Mouse (Mus musculus) lung, adult 18-20 months (tissue): ENCODE measurements around the gene Hif1an.

Experiments
- DNase-seq, 2 experiments: peaks; one replicate each; pipeline ENCODE4 v3.0.0; 2022; ENCODE audit warnings: mixed read lengths in 2 of 2

The Hif1an gene

DNA sequence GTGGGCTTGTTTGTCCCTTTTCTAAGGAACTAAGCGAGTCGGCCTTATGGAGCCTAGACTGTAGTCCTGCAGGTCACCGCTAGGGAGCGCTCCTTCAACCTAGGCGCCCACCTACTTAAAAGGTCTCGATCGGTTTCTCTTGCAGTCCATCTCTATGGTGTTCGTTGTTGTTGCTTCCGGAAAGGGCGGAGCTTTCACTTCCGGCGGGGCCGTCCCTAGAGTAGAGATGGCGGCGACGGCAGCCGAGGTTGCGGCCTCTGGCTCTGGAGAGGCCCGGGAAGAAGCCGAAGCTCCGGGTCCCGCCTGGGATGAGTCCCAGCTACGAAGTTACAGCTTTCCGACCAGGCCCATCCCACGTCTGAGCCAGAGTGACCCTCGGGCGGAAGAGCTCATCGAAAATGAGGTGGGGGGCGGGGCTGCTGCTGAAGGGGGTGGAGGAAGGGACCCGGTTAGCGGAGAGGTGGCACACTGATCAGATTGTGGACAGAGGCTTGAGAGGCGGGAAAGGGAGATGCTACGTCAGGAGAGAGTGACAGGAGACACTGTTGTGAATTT is at the start of gene Hif1an:
Gene Hif1an, plus strand, starts transcription at position 199 of the 555 bp plus-strand sequence.
- peak; percentile 96 to 97 for DNase-seq

DNA sequence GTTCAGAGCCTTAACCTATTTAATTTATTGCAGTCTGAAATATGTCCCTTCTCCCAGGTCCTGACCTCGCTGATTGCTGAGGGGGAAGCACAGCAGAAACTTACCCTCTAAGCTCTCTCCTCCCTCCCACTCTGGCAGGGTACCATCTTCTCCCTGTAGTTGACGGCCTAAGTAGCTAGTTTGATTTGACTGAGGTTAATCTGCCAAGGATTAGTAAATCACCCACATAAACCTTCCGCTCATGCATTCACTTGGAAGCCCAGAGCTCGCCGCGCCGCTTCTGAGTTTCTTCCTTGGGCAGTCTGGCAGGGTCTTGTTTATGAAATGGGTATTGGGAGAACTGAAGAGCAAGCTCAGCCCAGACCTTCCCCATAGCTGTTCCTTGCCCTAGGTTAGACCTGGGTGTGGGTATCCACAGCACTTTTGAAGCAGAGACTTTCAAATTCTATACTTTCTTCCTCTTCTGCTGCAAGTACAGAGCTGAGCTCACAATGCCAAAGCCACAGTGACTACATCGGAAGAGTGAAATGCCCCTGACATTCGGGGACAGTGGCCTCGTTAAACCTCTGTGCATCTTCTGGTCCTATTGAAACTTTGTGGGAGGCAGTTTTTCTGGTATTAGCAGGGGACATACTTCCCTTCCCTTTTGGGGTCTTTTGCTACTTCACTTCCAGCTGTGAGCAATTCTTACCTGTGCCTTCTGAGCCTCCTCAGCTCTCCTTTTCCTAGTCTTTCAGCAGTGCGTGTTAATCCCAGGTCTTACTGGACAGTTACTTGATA is 49.4 kb upstream of the Hif1an start:
- no peak for DNase-seq

DNA sequence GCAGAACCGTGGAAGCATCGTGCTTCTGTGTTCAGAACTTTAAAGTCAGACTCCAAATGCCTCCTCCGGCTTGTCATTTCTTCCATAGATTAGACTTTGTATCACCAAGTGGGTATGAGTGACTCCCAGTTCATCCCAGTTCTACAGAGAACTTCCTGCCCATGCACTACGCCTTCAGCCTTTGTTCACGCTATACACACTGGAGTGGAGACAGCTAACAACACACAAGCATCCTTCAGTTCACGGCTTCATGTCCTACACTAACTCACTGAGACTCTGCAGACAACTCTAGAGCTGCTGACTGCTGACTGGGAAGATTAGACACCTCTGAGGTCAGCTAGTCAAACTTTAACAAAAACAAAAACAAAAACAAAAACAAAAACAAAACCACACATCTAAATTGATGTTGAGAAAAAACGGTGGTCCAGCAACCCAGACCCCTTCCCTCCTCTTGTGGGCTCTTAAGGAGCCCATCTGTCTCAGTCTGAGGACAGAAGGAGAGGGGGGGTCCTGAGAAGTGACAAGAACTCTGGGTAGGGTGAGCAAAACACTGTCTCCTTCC is 48.6 kb upstream of the Hif1an start:
- no peak for DNase-seq

DNA sequence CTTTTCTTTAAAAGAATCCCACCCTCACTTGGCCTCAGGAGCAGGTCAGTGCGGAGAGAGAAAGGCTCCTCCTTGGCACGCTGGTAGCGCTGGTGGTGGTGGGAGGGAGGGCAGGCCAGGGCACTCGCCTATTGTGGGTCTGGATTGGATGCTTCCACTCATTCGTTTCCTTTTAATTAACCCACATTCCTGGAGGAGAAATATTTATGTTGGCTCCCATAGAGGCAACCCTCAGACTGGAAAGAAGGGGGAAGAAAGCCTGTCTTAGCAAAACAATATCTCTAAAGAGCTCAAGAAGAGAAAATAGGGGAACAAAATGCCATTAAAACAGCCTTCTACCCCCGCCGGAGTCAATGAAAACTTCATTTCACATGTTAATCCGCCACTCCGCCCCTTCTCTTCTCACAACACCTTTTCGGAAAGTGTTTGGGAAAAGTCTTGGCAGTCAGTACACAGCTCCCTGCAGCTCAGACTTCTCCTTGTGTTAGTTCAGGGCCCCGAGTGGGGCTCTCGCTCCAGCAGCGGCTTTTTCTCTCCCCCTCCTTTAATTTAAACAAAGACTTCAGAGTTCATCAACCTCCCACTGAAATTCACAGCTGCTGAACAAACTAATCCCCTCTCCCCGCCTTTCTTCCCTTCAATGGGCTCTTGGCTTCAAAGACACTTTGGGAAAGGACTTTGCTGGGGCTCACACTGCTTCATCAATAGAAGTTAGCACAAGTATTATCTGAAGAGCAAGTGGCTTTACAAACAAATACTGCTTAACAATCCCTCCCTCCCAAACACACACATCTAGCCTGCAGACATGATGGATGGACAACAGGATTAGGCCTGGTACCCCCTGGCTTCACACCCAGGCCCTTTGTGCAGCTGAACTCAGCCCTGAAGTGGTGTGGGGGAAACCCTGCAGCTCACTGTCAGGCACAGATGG is 47.9 kb upstream of the Hif1an start:
- no peak for DNase-seq

DNA sequence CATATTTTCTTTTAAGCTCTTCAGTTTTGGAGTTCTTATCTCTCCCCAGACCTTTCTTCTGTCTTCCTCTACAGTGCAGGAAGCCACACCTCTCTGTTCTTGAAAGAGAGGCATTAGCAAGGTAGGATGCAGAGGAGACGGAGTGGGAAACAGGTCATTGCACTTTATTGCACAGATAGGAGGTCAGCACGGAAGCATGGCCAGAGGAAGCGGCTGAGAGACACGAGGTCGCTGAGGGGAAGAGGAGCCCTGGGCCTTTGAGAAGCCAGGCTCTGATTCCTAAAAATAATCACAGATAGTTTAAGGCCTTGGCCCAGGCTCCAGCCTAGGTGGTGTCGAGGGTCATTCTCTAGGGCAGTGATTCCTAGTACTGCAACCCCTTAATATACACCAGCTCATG is 46.9 kb upstream of the Hif1an start:
- no peak for DNase-seq

DNA sequence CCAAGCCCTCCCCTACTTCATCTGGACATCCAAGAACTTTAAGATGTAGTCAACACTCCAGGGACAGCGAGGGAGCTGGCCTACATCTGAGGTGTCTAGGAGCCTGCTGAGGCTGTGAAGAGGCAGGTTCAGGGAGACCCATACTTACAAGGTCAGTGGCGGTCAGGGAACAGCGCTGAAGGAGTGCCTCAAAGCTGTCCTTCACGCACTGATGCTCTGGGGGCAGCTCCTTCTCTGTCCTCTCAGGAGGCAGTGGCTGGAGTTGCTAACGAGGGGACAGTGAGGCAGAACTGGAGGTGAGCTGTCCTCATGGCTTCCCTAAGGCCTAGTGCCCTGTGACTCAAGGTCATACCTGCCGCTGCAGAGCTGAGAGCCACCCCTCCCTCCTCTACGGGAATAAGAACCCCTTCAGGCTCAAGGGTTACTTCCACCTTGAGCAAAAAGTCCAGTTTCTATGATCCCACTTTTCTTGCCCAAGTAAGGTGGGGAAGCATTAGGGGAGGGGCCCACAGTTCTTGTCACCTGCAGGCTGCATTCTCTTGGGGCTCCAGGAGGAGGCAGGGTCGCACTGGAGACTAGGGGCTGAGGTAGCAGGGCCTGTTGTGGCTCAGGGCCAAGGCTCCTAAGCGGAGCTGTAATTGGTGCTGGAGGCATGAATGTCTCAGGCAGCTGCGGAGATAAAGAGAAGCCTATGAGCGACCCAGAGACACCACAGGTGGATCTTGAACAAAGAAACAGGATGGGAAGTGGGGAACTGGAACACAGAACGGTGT is 44.5 kb upstream of the Hif1an start:
- no peak for DNase-seq

DNA sequence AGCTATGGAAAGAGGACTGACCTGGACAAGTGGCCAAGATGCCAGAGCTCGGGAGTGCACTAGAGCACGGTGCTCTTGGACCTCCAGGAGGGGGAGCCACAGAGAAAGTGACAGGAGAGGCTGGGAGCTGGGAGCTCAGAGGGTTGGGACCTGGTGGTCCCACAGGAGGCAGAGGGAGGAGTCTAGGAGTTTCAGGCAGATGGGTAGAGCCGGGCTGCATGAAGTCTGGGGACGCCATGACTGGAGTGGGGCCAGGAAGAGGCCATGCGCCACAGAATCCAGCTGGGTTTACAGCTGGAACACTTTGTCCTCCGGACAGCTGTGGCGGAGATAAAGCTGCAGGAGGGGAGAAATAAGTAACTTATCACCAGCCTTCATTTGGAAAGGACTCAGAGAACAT is 43.5 kb upstream of the Hif1an start:
- DNase-seq, result peak in 1 of 2 experiments; percentile 25

DNA sequence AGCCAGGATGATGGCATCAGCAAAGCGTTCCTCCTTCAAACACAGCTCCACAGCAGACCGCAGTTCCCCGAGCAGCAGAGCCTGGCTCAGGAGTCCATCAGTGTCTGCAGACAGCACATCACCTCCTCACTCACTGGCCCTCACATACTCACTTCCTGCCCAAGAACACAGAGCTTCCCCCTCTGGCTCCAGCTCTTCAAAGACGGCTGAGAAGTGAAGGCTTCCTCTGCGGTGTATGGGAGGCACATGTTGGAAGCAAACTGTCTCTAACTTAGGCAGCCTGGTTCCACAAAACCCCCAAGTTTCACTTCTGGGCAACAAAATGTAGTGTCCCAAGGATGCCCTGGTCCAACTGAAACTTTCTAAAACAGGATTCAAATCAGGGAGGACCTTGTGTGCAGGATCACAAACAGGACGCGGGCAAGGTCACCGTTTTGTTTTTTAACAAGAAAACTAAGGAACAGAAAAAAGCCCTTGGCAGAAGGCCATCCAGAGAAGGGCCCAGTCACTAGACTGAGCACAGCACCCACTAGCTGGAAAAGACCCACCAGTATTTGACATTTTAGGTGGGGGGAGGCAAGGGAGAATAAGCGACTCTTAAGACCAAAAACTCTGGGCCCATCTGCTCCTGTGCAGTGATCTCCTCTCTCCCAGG is 37.0 kb upstream of the Hif1an start:
- DNase-seq, result no peak

DNA sequence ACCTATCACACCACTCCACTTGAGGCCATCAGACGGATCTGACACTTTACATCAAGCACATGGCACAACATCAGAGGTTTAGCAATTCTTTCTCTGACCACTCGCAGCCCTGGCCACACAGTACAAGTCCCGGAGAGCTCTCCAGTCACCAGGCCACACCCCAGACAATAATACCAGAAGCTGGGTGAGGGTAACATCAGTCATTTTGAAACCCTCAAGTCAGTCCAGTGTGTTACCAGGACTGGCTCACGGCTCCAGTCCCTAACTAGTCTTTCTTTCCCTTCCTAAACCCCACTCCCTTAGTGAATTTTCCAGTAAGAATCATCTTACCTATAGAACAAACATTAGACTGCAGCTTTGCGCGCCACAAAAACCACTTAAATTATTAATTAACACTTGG is 32.6 kb upstream of the Hif1an start:
- peak in 1 of 2 experiments; percentile 34 for DNase-seq

DNA sequence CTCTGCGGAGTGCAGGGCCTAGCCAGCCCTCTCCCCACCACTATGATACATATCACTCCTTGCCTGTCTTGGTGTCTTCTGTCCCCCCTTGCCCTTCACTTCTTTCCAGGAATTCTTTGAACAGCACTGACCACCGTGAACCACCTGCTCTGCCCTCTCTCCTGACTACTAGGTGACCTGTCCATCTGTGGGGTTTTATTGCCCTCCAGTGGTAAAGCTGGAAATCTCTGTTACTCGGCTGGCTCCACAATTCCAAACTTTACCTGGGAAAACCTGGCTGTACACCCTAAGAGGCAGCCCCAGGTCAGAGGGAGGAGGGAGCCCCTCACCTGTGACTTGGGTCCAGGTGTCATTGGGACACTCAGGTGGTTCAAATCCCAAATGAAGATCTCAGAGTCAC is 27.3 kb upstream of the Hif1an start:
- no peak for DNase-seq

DNA sequence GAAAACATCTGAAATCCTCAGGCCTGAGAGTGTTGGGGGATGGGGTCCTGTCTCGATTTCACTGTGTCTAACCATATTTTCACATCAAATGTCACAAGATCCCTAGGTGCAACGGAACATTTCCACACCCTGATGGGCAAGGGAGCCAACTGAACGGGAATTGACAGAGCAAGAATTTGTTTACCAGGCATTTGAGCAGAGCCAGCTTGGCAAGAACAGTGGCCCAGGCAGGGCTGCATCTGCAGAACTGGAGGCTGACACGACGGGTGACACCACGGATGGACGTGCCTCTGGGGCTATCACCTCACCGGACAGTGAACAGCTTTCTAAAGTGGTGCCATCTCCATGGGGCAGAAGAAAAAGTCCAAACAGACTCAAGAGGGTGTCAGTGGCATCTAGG is 25.2 kb upstream of the Hif1an start:
- DNase-seq, result no peak

DNA sequence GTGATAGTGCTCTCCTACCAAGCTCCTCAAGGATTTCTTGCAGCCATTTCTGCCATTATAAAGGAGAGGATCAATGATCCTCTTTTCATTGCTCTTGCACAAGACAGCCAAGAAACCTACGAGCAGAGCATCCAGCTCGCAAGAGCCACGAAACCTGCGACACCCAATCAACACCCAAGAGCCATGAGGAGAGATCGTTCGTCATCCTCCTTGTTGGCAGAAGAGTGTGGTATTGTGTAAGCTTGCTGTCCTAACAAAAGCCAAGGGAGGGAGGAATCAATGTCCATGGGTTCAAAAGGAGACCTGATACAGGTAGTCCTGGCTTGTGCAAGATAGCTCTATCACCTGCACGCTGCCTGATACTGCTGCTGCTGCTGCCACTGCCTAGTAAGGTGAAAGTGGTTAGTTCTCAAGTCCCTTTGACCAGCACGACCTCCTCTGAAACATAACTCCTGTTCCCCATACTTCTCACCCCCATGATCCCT is 19.9 kb upstream of the Hif1an start:
- no peak for DNase-seq

DNA sequence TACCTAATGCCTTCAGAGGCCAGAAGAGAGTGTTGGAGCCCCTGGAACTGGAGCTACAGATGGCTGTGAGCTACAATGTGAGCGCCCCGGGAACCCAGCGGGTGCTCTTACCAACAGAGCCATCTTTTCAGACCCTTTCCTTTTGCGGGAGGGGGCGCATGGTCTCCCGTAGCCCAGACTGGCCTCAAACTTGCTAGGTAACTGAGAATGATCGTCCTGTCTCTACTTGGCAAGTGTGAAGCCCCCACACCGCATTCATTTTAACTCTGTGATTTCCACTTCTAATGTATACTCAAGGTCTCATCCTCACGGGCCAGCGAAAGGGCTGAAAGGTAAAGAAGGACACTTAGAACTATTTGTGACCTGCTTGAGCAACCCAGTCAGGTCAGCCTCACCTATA is 18.3 kb upstream of the Hif1an start:
- DNase-seq, result no peak

DNA sequence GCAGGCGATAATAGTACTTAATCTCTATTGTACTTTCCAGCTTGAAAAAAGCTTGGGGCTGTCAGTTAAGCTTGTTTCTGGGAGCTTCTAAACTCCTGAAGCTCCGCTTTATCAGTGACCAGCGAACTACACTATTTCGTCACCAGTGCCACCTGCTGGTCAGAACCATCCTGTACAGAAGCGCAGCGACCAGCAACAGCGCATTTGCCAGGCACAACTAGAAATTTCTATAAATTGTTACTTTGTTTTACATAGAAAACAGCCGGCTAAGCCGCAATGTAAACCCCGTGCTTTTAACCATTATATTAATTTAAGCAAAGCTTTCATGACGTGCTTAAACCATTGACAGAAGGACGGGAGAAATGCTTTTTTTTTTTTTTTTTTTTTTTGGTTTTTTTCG is 17.9 kb upstream of the Hif1an start:
- DNase-seq, result peak; percentile 63 to 69

DNA sequence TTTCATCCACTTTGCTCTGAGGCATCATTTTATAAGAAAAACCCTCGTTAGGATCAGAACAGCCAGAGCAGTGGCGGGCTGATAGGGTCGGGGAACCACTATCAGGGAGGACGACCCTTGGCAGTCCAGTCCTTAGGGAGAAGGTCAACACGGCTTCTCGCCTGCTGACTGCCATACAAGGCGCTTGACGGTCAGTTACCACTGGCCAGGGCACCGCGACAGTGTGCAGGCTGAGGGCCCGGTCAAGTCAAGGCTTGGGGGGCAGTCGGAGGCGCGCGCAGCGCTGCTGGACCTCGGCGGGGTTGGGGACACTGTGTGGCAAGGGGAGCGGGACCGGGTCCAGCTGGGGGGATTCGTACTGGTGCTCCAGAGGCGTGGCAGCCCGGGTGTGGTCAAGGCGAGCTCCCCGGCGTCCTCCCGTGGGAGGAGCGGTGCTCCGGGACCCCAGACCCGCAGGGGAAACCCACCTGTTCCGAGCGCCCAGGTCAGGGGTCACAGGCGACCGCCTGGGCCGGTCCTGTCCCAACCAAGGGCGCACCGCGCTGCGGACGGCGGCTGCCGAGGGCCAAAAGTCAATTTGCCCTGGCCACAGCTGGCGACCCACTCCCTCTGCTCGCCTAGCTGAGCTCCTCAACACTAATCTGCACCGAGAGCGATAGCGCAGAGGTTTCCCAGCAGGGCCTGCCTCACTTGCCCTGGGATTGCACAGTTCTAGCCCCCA is 17.2 kb upstream of the Hif1an start, which contains the start of gene Sec31b:
Gene Sec31b, minus strand, starts transcription at position 544 of the 721 bp plus-strand sequence.
- peak; percentile 41 to 48 for DNase-seq

DNA sequence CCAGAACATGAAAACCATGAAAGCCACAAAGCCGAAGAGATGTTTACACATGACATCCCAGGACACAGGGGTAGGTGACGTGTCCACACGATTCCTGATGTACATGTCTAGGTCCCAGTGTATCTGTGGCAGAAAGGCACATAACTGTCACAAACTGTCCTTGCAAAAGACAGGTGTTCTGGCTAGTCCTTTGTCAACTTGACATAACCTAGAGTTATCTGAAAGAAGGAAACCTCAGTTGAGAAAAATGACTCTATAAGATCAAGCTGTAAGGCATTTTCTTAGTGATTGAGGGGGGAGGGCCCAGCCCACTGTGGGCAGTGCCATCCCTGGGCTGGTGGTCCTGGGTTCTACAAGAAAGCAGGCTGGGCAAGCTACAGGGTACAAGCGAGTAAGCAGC is 9.9 kb upstream of the Hif1an start, which contains the start of gene Gm20538:
Gene Gm20538, minus strand, starts transcription at position 101 of the 400 bp plus-strand sequence.
- no peak for DNase-seq

DNA sequence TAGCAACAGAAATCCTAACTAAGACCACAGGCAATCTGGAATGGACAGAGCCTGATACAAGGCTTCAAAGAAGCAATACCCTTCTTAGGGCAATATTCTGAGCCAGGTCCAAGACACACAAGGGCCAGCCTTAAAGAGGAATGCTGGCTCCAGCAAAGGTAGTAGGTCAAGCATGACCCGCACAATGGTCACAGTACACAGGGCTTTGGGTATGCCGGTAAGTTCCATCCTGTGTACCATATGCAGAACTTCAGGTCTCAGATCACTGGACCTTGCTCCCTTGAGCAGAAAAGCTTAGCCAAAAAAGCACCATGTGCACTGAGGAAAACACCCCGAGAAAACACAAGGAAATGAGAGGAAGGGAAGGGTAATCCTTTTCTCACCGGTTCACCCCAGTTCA is 9.4 kb upstream of the Hif1an start:
- DNase-seq, result no peak

DNA sequence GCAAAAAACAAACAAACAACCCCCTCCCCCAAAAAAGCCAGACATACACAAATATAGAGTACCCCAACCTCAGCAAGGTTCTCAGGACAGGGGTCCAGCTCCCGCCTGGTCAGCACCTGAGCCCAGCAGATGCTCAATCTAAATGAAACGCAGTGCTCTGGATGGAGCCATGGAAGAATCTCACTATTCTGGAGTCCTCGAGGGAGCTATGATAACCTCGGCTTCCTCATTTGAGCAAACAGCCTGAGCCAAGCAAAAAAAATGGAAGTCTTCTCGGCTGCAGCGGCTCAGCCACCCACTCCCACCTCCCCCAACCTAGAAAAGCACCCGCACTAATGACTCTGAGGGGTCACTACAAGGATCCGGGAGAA is 8.2 kb upstream of the Hif1an start:
- no peak for DNase-seq

DNA sequence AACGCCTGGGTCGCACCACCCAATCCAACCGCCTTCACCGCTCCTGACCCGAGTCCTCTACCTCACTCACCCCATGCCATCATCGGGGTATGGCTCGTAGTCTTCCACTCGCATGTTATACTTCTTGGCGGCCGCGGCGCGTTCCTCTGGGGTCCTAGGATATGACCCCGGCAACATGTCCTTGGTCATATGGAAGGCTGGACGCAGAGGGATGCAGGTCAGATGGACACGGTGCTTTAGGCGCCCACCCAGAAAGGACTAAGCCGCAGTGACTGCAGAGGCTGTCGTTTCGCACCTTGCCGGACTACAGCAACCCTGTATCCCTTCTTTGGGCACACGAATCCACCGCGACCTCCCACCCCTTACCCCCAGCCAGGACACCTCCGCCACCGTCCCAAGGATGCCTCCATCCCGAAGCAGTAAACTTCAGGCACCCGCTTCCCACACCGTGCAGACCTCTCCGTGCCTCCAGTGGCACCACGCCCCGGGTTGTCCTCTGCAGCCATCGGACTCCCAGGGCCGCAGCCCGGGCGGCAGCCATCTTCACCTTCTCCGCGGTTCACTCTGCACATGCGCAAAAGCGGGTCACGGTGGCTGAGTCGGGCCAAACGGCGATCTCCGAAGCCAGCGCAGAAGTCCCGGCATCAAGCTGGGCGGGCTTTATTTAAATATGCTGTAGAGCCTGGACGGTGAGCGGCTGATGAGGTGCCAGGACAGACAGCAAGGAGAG is 7.6 kb upstream of the Hif1an start, which contains the start of gene Ndufb8:
Gene Ndufb8, minus strand, starts transcription at position 580 of the 730 bp plus-strand sequence.
- peak; percentile 94 to 96 for DNase-seq

DNA sequence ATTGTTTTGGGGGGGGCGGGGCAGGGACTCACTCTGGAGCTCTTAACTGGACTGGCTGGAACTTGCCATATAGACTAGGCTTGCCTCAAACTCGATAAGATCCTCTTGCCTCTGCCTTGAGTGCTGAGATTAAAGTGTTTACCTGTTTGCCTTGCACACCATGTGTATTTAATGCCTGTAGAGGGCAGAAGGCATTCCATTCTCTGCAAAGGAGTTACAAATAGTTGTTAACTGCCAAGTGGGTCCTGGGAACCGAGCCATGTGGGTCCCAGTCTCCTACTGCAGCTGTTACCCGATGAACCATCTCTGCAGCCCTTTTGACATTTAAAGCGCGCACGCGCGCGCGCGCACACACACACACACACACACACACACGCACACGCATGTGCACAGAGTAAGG is 1.4 kb downstream of the Hif1an start:
- DNase-seq, result peak; percentile 61 to 62
